Mouse (Mus musculus): Measurements from ENCODE around the gene Guk1. TPM values are rescaled to one million over a fixed set of nuclear protein-coding genes. Genes with fewer than 3 reads are reported as not detected.

The Guk1 gene
- total RNA-seq, 4 experiments from 2014 or later = 135 to 149 (median 141) TPM

DNA sequence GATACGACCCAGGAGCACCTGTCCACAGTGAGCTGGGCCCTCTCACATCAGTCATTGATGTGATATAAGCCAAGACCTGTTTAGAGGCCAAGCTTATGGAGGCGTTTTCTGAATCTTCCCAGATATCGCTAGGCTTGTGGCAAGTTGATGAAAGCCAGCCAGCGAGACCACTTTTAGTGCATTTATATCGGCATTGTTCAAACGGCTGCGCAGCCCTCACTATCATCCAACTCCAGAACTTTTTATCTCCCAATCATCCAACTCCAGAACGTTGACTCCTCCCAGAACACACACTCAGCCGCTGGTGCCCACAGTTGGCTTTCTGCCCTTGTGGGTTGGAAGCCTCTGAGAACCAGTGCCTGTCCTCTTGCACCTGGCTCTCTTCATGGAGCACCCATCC, 27.6 kb downstream of the Guk1 start:
- no peak for DNase-seq (ENCODE audit: low spot score in 2 of 2)

DNA sequence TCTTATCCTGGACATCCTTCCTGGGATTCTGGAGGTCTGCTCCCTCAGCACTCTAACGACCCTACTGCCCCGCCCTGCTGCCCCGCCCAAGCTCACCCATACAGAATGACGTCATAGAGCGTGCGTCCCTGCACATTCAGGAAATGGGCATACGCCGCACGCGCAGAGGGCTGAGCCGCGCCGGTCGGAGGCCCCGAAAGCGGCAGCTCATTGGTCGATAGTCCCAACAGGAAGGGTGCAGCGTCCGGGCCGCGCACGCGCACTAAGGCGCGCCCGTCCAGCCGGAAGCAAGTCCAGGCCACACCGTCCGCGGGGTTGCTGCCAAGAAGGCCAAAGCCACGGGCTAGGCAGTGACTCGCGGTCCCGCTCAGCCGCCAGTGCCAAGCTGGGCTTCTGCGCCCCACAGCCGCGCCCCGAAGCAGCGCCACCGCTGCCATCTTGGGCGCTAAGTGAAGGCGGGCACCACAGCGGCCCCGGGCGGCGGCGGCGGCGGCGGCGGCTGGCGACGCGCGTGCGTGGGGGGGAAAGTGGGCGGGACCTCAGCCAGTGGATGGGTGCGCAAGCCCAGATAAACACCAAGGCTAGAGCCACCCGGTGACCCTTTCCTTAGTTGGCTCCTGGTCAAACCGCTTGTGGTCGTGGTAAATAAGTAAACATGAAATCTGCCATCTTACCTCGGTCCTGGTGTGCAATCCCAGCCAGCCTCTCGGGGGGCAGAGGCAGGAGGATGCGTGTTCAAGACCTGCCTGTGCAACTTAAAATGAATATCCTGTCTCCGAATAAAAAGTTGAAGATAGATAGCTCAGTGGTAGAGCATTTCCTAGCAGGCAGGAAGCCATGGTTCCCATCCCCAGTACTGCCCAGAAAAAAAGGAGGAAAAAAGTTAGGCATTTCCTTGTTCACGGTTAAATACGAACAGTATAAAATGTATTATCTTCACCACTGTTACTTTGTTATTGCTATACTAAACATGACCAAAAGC, 28.5 kb downstream of the Guk1 start, which contains the start of gene Iba57:
Gene Iba57 (minus strand): TSS at position 485 of the 982 bp plus-strand sequence.
- DNase-seq (ENCODE audit: low spot score in 2 of 2) = peak; percentile 99

DNA sequence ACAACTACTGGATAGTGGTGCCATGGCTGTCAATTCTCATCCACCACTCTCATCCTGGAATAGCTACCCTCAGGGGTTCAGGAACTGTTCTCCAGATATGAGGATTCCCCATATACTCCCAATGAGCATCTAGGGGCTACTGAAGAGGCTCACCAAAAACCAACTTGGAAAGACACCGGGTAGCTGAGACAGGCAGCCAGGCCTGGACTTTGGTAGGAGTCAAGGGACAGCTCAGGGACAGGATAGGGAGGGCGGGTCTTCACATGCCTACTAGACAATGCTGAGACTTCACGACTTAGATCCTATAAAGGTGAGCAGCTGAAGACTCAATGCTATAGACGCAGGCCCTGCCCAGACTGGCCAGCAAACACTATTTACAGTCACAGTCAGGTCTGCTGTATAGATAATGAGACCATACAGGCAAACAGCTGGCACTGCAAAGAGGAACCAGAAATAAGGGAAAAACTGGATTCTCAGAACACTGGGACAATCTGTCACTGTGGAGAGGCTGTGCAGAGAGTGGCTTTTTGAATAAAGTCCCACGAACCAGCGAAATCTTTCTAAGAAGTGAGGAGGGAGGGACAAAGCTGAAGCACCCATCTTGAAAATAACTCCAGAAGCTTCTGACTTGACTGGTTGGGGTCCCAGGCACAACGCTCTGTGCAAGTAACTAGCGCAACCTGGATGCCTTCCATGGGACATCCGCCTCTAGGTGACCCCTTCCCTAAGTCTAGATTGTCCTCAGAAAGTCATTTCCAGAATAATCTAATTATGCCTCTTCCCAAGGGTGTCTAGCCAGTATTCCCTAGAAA, 29.4 kb downstream of the Guk1 start:
- no peak for DNase-seq (ENCODE audit: low spot score in 2 of 2)

DNA sequence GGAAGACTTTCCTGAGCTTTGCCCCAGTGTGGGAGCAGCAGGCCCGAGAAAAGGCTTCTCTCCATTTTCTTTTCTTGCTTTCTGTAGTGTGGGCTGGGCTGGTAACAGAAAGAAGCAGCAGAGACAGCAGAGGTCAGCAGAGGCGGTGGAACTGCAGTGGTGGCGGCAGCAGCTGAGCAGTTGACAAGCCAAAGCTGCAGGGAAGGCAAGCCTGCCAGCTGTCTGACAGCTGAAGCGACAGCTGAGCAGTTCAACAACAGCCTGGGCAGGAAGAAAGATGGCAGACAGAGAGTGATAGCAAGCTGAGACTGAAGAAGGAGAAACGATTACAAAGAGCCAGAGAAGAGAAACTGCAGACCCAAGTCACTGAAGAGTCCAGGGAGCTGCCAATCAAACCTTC, 30.6 kb downstream of the Guk1 start:
- no peak for DNase-seq (ENCODE audit: low spot score in 2 of 2)

DNA sequence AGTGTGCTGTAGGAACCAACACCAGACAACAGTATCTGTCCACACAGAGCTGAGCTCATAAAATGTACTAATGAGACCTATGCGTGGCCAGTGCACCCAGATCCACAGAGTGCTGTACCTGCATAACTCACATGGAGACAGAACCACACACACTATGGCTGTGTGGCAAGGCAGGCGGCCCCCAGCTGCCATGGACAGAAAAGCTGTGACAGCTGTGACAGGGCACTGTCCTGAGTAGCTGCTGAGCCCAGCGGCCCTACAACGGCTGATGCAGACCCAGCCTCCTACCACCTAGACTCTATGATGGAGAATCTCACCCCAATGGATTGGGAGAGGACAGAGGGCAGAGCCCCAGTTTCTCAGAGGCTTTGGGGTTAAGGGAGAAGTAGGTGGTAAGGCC, 32.5 kb downstream of the Guk1 start:
- DNase-seq (ENCODE audit: low spot score in 2 of 2) = no peak

DNA sequence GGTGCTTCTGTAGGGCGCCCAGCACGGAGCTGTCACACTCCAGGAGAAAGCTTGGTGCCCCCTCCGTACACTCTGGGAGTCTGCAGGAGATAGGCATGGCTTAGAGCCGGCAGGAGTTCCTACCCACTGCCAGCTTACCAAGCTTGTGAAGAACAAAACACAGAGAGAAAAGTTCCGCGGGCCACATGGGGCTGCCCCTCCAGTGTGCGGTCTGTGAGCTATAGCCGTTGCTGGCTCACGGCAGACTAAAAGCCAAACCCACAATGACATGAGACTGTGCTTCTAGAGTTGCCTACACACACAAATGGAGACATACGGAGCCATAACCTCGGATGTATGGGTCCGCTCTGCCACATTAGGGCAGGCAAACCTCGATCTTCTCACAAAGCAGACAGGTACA, 32.9 kb downstream of the Guk1 start:
- no peak for DNase-seq (ENCODE audit: low spot score in 2 of 2)

DNA sequence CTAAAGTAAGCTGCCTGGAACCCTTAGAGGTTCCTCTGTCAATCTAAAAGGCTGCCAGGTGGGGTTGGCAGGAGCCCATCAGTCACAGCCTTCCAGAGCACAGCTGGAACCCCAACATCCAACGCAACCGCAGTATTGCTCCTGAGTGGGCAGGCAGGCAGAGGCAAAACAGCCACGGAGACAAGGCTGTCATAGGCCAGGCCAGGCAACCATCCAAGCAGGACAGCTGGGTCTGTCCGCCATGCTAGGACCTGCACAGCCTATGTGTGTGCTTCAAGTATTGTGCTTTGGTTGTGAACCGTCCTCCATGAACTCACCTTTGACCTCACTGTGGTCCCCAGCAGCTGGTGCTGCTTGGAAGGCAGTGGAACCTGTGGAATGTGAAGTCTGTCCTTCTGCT, 36.1 kb downstream of the Guk1 start:
- no peak for DNase-seq (ENCODE audit: low spot score in 2 of 2)

DNA sequence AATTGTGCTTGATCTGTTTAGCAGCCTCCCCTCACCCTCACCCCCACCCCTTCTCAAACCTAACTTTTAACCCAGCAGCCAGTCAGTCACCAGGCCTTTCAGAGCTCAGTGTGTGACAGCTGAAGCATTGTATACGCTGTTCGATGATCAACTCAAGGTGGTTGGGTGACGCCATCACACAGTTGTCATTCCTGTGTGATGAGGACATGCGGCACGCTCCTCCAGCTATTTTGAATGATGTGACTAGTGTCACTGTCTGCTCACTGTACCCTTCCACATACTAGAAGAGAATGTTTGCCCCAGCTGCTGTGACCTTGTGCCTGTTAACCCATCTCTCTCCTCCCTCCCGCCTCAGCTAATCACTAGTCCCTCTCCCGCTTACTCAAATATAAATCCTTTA, 37.8 kb downstream of the Guk1 start:
- DNase-seq (ENCODE audit: low spot score in 2 of 2) = no peak

DNA sequence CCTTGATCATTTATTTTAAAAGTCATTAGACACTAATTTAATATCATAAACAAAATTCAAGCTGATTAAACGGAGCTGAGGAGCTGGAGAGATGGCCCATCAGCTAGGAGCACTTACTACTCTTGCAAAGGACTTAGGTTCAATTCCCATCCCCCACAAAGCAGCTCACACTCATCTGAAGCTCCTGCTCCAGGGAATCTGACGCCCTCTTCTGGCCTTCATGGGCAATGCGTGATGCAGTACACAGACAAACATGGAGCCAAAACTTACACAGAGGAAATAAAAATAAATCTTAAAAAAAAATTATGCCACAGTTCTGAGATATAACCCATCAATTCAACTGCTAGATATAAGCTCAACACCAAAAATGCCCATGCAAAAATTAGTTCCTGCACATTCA, 40.3 kb downstream of the Guk1 start:
- DNase-seq (ENCODE audit: low spot score in 2 of 2) = no peak

DNA sequence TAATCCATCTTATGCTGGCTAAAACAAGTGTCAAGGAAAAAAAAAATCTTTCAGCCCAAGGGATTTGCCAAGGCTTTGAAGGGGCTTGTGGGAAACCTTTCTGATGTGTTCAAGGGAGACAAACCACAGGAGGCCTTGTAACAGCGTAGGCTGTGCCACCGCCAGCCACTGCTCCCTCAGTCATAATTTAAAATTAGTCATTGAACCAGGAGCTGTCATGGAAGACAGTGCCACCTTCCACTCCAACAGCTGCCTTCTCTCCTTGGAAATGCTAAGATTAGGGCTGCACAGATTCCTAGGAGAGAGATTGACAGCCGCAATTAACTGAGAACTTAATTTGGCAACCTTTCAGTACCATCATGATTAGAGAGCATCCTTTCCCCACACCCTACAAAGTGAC, 42.7 kb downstream of the Guk1 start:
- no peak for DNase-seq (ENCODE audit: low spot score in 2 of 2)

DNA sequence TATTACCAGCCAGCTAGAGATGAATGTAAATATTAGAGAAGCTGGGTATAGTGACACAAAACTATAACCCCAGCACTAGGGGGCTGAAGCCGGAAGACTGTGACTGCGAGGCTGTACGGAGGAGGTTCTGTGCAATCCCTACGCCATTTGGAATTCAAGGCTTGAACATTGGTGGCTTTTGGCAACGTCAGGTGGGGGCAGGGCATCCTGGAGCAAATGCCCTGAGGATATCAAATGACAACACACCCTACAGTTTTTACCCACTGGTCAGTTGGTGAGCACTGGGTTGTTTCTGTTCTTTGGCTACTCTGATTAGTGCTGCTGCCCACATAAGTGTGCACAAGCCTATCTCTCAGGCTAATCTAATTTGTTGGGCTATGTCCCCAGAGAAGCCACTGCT, 49.0 kb downstream of the Guk1 start:
- DNase-seq (ENCODE audit: low spot score in 2 of 2) = no peak

DNA sequence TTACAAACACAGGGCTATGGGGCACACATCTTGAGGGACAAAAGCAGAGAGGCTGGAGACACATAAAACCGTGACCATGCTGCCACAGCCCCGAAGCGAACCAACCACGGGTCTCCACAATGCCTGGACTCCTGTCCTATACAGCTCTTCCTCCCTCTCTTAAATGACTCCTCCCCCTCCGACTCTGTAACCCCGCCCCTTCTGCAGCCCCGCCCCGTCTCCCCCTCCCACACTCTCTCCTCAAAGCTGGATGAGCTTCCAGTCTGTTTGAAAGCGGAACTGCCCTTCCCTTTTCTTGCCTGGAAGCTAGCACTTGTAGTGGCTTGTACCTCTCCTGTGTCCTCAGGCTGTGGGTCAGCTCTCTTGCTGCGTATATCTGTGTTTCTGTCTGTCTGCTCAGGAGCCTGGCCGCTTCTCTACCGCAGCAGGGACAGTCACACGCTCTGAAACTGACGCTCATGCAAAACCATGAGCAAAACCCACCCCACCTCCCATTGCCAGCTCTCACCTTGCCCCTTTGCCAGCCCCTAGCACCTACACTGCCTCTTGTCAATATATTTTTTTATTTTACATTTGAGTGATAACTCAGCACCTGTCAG, 50.1 kb downstream of the Guk1 start:
- DNase-seq (ENCODE audit: low spot score in 2 of 2) = no peak

DNA sequence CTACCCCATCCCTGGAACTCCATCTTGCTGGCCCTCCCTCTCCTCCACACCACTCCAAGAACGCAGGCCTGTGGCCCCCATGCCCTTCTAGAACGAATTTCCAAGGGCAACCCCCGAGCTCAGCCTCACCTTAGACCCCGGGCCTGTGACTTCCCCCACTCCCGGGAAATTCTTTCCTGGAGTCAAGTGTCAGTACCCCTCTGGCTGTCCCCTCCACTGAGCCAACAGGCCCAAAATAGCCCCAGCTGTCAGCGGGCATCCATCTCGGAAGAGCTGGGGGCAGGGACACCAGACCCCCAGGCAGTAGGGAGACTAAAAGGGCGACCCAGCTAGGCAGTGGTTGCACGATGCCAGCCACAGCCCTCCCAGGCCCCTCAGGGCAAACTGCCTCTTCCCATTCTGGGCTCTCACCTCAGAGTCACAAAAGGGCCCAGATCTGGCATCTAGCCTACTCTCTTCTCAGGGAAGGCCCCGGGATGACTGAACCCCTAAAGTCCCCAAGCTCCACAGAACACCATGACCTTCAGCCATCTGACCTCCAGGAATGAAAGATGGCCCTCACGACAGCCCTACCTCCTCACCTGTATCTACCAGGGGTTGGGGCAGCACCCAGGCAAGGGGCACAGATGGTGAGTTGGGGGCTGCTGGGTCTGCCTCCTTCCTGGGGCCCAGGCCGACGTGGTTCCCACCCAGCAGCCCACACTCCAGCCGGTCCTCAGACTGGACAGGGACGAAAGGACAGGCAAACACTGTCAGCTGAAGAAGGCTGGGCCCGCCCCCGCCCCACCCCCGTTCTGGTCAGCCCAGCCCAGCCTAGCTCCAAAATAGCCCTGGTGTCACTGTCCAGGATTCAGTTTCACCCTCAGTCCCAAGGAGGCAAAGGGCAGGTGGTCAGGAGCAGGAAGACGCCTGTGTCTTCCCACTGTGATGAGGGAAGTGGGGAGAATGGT, 53.2 kb downstream of the Guk1 start:
- no peak for DNase-seq (ENCODE audit: low spot score in 2 of 2)

DNA sequence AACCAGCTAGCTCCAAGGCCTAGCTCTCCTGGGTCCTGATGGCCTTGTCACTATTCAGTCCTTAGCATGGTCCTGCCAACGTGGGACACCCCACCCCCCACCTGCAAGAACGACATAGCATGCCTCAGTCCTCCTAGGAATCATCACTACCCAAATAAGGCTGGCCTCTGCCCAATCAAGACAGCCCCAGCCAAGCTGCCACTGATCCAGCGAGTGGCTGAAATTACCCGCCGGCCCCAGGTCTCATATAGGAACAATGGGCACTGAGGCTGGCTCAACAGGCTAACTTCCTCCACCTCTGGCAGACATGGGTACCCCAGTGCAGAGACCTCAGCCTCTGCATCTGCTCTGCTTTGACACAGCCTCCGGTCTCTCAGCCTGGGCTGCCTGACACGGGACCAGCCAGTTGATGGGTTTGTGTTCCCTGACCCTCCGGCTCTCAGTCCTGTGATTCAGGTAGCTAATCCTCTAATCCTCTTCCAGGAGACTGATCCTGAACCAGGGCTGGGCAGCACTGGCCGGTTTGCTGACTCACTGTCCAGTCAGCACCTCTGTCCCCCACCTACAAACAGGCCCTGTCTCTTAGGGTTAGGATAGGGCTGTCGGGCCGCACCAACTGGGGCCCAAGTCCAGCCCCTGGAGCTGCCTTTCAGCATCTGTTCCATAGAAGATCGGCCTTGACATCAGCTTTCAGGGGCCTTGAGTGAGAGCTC, 54.9 kb downstream of the Guk1 start:
- DNase-seq (ENCODE audit: low spot score in 2 of 2) = no peak

DNA sequence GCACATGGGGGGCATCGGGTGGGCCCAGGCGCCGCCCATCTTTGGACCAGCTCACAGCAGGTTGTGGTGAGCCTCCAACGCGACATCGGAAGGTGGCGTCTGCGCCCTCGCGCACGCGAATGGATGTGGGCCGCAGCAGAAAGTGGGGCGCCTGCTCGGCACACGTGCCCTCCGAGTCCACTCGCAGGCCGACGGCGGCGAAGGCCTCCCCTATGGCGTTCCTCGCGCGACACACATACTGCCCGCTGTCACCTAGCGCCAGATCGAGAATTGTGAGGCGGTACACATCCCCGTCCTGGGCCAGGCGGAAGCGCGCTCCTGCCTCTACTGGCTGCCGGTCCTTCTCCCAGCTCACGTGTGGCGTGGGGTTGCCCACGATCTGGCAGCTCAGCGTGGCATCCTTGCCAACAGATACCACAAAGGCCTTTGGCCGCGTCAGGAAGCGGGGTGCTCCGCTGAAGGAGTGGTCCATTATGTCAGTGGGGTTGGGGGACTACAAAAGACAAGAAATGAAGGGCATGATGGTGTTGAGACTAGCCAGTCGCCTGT, 56.0 kb downstream of the Guk1 start, which contains the start of gene Obscn:
Gene Obscn (minus strand): TSS at position 499 of the 549 bp plus-strand sequence.
- no peak for DNase-seq (ENCODE audit: low spot score in 2 of 2)

DNA sequence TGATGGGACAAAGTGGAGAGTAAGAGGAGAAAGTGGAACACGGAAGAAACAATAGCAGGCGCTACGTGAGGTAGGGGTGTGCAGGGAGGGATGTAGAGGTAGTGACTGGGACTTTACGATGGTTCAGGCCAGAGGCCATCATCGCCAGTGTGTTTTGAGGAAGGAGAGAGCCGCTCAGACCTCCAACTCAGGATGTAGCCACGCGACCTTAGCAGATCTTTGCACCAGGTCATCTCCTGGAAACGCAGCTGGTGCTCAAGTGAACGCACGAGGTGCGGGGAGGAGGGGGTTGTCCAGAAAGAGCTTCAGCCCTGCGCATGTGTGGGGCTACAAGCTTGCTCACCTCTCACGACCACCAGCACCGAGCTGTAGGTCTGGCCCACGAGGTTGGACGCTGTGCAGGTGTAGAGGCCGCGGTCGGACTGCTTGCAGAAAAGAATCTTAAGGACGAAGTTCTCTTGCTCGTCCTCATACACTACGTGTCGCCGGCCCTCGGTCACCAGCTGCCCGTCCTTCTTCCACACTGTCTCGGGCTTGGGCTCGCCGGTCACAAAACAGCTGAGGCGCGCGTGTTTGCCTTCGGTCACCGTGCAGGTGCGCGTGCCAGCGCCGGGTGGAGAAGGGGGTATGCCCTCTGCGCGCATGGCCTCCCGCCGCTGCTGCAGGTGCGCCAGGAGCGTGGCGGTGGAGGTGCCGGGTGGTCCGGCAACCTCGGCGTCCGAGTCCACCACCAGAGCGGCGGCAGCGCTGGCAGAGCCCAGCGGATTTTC, 56.8 kb downstream of the Guk1 start:
- no peak for DNase-seq (ENCODE audit: low spot score in 2 of 2)

DNA sequence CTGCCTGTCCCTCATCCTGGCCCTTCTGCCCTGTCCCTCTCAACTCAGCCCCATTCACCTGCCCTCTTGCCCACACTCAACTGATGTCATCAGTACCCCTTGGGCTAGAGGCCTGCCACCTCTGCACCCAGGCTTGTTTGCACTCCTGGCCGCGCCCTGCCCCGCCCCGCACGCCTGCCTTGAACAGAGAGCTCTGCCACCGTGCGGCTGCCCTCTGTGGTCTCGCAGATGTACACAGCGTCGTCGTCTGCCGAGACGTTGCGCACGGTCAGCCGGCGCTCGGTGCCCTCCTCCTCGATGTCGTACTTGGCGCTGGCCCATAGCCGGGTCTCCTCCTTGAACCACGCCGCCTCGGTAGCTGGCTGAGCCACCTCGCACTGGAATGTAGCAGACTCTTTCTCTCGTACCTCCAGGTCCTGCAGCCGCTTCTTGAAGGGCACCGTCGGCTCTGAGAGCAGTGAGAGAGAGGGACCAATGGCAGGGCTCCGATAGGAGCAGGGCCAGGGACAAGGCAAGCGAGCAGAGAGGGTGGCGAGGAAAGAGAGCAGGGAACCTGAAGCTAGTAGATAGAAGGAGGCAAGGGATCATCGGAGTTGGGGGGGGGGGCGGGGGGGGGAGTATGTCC, 57.5 kb downstream of the Guk1 start:
- DNase-seq (ENCODE audit: low spot score in 2 of 2) = no peak

Measured in layer of hippocampus, adult 8-10 months (tissue).